Mouse (Mus musculus): Measurements from ENCODE around the gene Tox4.
"Not testable (repeated sequence)": the region's sequence is repeated elsewhere in the genome, so short reads cannot be mapped to it uniquely, and the experiment has no call there.

Tox4 gene
- long read RNA-seq, experiment 1, full-length matches to known transcripts = 2 of 38 reads
- long read RNA-seq, experiment 1, partial matches to known transcripts = 30 of 38 reads
- long read RNA-seq, experiment 1, other reads (novel, unspliced or antisense) = 6 of 38 reads
- long read RNA-seq, experiment 2, partial matches to known transcripts = 35 of 40 reads
- long read RNA-seq, experiment 2, other reads (novel, unspliced or antisense) = 5 of 40 reads

GRCm38 (mm10) chr14:52278932-52279746 is at the start of gene Tox4, which contains the start of gene Rab2b:
TSS of gene Tox4 (plus strand) at chr14:52279146.
TSS of gene Rab2b (minus strand) at chr14:52279545.
- intact Hi-C loops (cut with DNase I) = no loop called here

- intact Hi-C loops (cut with DNase I) = no loop called here
These were observed 46.7 kb upstream of the Tox4 start for GRCm38 (mm10) chr14:52232249-52232648.

DNA sequence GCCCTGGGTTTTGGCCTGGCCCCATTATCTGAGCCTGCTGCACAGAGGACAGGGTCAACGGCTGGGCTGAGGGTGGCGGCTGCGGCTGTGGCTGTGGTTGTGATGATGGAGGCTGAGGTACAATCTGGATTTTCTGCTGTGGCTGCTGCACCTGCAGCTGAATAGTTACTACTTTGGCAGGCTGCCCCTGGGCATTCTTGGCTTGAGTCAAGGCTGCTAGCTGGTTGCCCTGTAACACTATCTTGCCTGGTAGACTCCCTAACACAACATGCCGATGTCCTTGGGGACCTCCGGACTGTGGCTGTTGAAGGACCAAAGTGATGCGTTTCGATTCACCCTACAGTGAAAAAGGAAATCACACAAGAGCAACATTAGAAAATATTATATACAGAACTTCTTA is 43.8 kb upstream of the Tox4 start:
- intact Hi-C loops (cut with DNase I) = no loop called here

GRCm38 (mm10) chr14:52236216-52236615 is 42.7 kb upstream of the Tox4 start:
- intact Hi-C loops (cut with DNase I) = no loop called here

- intact Hi-C loops (cut with DNase I) = loop anchor here (5.0 kb wide), 1 partner anchor 38 kb away; no protein-coding TSS in a partner anchor
These were observed 34.8 kb upstream of the Tox4 start for GRCm38 (mm10) chr14:52244041-52244689.

- intact Hi-C loops (cut with DNase I) = loop anchor here (5.0 kb wide), 1 partner anchor 38 kb away; no protein-coding TSS in a partner anchor
These were observed 34.3 kb upstream of the Tox4 start for GRCm38 (mm10) chr14:52244690-52245042.

- intact Hi-C loops (cut with DNase I) = no loop called here
These were observed 32.8 kb upstream of the Tox4 start for GRCm38 (mm10) chr14:52246129-52246528.

DNA sequence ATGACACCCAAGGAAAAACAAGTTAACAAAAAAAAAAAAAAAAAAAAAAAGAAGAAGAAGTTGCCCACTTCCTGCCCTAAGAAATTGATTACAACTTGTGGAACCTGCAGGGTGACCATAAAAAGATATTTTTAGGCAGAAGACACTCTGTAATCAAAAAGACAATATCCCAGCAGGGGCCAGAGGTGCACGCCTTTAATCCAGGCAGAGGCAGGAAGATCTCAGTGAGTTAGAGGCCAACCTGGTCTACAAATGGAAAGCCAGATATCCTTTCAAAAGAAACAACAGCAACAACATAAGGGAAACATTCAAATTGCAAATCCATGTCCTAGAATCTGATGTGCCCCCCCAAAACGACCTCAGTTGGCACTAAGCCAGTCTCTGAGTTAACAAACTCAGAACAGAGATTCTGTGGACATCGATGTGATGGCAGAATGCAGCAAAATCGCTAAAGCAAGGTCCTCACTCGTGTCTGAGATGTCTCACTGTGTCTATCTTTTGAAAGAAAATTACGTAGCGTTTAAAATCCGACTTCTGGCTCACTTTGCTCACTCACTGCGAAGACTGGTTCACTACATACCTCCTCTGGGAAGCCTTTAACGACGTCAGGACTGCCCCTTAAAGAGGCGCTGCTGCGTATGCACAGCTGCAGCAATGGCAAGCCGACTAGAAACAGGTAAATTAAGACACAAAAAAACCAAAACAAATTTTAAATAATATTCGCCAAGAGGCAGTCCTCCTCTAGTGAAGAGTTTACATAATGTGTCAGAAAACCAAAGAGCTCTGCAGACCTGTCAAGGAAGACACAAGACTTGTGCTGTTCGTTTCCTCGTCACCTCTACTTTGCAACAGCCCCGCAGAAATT is 22.4 kb upstream of the Tox4 start:
- intact Hi-C loops (cut with DNase I) = no loop called here

- intact Hi-C loops (cut with DNase I) = no loop called here
These were observed 21.3 kb upstream of the Tox4 start, which contains the start of gene Chd8 for GRCm38 (mm10) chr14:52257484-52258213. TSS of gene Chd8 (minus strand) at chr14:52257780.

- intact Hi-C loops (cut with DNase I) = no loop called here
These were observed 6.2 kb upstream of the Tox4 start for GRCm38 (mm10) chr14:52272781-52273180.

DNA sequence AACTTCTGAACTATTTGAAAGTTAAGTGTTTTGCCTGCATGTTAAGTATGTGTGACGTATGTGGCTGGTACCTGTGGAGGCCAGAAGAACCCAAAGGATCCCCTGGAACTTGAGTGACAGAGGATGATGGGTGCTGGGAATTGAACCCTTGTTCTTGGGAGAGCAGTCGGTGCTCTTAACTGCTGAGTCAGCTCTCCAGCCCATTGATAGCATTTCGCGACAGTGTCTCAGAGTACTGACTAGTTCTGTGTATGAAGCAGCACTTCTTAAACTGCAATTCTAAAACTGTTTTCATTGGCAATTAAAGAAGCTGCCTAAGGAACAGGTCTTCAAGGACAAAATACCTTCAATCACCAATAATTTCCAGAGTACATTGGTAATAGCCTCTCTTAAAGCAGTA is 1.7 kb upstream of the Tox4 start:
- intact Hi-C loops (cut with DNase I) = no loop called here

DNA sequence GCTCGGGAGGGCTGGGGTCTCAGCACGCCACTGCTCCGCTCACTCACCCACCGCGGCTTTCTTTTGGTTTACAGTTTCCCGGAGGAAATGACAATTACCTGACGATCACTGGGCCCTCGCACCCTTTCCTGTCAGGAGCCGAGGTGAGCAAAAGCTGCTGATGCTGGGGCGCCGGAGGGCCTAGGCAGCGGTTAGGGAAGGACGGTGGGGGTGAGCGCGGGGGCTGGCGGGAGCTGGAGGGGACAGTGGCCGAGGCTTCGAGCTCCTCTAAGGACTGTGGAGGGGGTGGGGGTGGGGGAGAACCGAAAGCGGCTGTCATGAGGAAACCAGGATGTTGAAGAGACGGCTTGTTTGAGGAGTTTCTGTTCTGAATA is 788 bp downstream of the Tox4 start:
- intact Hi-C loops (cut with DNase I) = loop anchor here (5.0 kb wide), 1 partner anchor 37 kb away; no protein-coding TSS in a partner anchor

GRCm38 (mm10) chr14:52283629-52284028 is 4.7 kb downstream of the Tox4 start:
- intact Hi-C loops (cut with DNase I) = loop anchor here (5.0 kb wide), 1 partner anchor 41 kb away; no protein-coding TSS in a partner anchor

- intact Hi-C loops (cut with DNase I) = loop anchor here (5.0 kb wide), 1 partner anchor 42 kb away; no protein-coding TSS in a partner anchor
These were observed 5.2 kb downstream of the Tox4 start for GRCm38 (mm10) chr14:52284191-52284590.

DNA sequence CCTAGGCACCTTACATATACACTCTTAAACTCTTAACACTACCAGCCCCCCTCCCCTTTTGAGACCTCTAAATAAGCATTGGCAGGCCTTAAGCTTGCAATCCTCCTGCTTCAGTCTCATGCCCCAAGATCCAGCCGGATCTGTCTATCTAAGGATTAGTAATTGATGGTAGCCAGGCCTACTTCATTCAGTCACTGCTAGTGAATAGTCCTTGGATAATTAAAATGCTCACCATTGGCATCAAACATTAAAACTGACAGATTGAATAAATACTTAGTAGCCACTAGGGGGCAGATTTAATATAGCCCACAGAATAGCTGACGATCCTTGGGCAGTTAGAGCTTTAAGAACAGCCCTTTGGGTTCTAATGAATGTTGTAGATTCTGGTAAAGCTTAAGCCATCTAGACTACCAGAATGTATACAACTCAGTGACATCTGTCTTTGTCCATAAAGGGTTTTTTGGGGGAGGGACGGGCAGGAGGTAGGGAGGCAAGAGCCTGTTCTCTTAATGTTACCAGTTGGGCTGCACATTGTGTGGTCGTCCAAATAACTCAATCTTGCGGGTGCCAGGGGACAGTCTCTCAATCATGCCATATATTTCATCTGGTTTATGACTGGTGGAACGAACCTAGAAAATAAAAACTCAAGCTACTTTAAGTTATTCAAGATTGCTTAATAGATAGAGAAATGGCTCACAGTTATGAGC is 16.8 kb downstream of the Tox4 start:
- intact Hi-C loops (cut with DNase I) = loop anchor here (1.0 kb wide), 1 partner anchor 43 kb away; no protein-coding TSS in a partner anchor

GRCm38 (mm10) chr14:52303517-52303916 is 24.6 kb downstream of the Tox4 start:
- intact Hi-C loops (cut with DNase I) = not testable (repeated sequence)

GRCm38 (mm10) chr14:52304644-52305271 is 25.8 kb downstream of the Tox4 start, which contains the start of gene Mettl3:
TSS of gene Mettl3 (minus strand) at chr14:52305128.
- intact Hi-C loops (cut with DNase I) = no loop called here

- intact Hi-C loops (cut with DNase I) = no loop called here
These were observed 27.2 kb downstream of the Tox4 start for GRCm38 (mm10) chr14:52306100-52306499.

GRCm38 (mm10) chr14:52310343-52310742 is 31.4 kb downstream of the Tox4 start:
- intact Hi-C loops (cut with DNase I) = not testable (repeated sequence)

All from adrenal gland (tissue).